Mouse (Mus musculus): ENCODE results near the gene P2ry14. TPM values are rescaled to one million over a fixed set of nuclear protein-coding genes. Genes with fewer than 3 reads are reported as not detected.

The P2ry14 gene
- total RNA-seq, 1 experiment = 0.18 TPM

Other genes starting within 250 kb of the P2ry14 start
- 2.6 and 3.6 TPM in 2 replicates for gene Med12l, start 147.8 kb downstream of the P2ry14 start, total RNA-seq (2012; rRNA removed)
- gene Gpr171, start 51.8 kb downstream of the P2ry14 start, total RNA-seq (2012; rRNA removed) = 0.09 TPM in 1 of 2 replicates, not detected in the other
- gene Gpr87, start 41.5 kb upstream of the P2ry14 start, total RNA-seq (2012; rRNA removed) = 0.16 and 0.18 TPM in 2 replicates
- 0.11 TPM in 1 of 2 replicates, not detected in the other for gene P2ry13, start 57.3 kb upstream of the P2ry14 start, total RNA-seq (2012; rRNA removed)
- 0.09 TPM in 1 of 2 replicates, not detected in the other for gene P2ry12, start 109.3 kb upstream of the P2ry14 start, total RNA-seq (2012; rRNA removed)
- 2.7 and 3.9 TPM in 2 replicates for gene Igsf10, start 190.8 kb upstream of the P2ry14 start, total RNA-seq (2012; rRNA removed)